Mouse (Mus musculus): ENCODE data around the gene Mtnr1b.

DNA sequence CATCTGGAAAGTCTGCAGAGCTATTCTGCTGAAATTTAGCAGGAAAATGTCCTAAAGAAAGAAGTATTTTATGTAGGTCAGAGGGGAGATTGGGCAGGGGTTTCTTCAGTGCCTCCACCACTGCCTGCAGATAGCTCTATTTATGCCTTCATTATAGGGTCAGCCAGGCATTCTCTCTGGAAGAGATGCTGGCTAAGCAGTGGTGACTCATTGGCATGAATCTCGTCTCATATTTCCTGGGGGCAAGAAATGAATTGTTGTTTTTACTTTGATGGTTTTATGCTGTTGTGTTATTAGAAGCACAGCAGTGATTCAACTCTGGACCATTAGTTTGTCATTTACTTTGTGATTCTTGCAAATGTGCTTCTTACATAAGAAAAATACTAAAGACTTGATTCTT lies 38.4 kb upstream of the Mtnr1b start:
- TF ChIP-seq CTCF (IDR thresholded peaks at IDR 0.05; ENCODE audit: low read depth, low read length) (no peak), TAL1 (conservative IDR thresholded peaks at IDR 0.05; ENCODE audit: low read depth, low read length) (no peak), GATA2 (IDR thresholded peaks at IDR 0.05; ENCODE audit: borderline replicate concordance, low read depth, low read length) (no peak)

Data from G1E (cell line).